Mouse (Mus musculus): Measurements from ENCODE around the gene Naa20.
"Not testable (repeated sequence)": the region's sequence is repeated elsewhere in the genome, so short reads cannot be mapped to it uniquely, and the experiment has no call there.

Naa20 gene

GRCm38 (mm10) chr2:145884913-145885785 lies 16.8 kb upstream of the Naa20 start:
- DNase-seq (ENCODE audit: low read depth, low spot score) = peak; percentile 82

- peak; percentile 91 for DNase-seq (ENCODE audit: low read depth, low spot score)
These were observed 13.7 kb upstream of the Naa20 start for GRCm38 (mm10) chr2:145887937-145888765.

- DNase-seq (ENCODE audit: low read depth, low spot score) = peak; percentile 50
These were observed 13.0 kb upstream of the Naa20 start for GRCm38 (mm10) chr2:145888766-145889480.

GRCm38 (mm10) chr2:145890571-145890970 lies 11.3 kb upstream of the Naa20 start:
- DNase-seq (ENCODE audit: low read depth, low spot score) = peak; percentile 60

GRCm38 (mm10) chr2:145893756-145894155 lies 8.1 kb upstream of the Naa20 start:
- DNase-seq (ENCODE audit: low read depth, low spot score) = no peak

GRCm38 (mm10) chr2:145898106-145898505 lies 3.8 kb upstream of the Naa20 start:
- peak; percentile 95 for DNase-seq (ENCODE audit: low read depth, low spot score)

- not testable (repeated sequence) for DNase-seq (ENCODE audit: low read depth, low spot score)
These were observed 1.6 kb upstream of the Naa20 start for GRCm38 (mm10) chr2:145900318-145900717.

- DNase-seq (ENCODE audit: low read depth, low spot score) = peak; percentile 96
These were observed 1.4 kb downstream of the Naa20 start for GRCm38 (mm10) chr2:145903061-145903901.

GRCm38 (mm10) chr2:145903983-145904616 lies 2.2 kb downstream of the Naa20 start:
- no peak for DNase-seq (ENCODE audit: low read depth, low spot score)

- DNase-seq (ENCODE audit: low read depth, low spot score) = peak; percentile 25
These were observed 3.3 kb downstream of the Naa20 start for GRCm38 (mm10) chr2:145905156-145905555.

- DNase-seq (ENCODE audit: low read depth, low spot score) = not testable (repeated sequence)
These were observed 4.0 kb downstream of the Naa20 start for GRCm38 (mm10) chr2:145905884-145906283.

- DNase-seq (ENCODE audit: low read depth, low spot score) = no peak
These were observed 19.2 kb downstream of the Naa20 start for GRCm38 (mm10) chr2:145920941-145921650.

- peak; percentile 98 for DNase-seq (ENCODE audit: low read depth, low spot score)
These were observed 32.7 kb downstream of the Naa20 start, which contains the start of the genes Cfap61 and Crnkl1 for GRCm38 (mm10) chr2:145934339-145935231. Cfap61 (plus strand) TSS chr2:145934784. Crnkl1 (minus strand) TSS chr2:145935014.

- DNase-seq (ENCODE audit: low read depth, low spot score) = no peak
These were observed 35.1 kb downstream of the Naa20 start for GRCm38 (mm10) chr2:145936975-145937374.

- no peak for DNase-seq (ENCODE audit: low read depth, low spot score)
These were observed 39.5 kb downstream of the Naa20 start for GRCm38 (mm10) chr2:145941403-145941802.

GRCm38 (mm10) chr2:145944286-145944685 lies 42.4 kb downstream of the Naa20 start:
- peak; percentile 33 for DNase-seq (ENCODE audit: low read depth, low spot score)

GRCm38 (mm10) chr2:145948402-145948954 lies 46.6 kb downstream of the Naa20 start:
- no peak for DNase-seq (ENCODE audit: low read depth, low spot score)

GRCm38 (mm10) chr2:145949475-145950068 lies 47.7 kb downstream of the Naa20 start:
- no peak for DNase-seq (ENCODE audit: low read depth, low spot score)
